ENCODE assay signal across 8 mouse cellular contexts in genomic region chr1:128357452-128357851, GRCm38 (mm10). TPM values are rescaled to one million over a fixed set of nuclear protein-coding genes. Genes with fewer than 3 reads are reported as not detected.
A peak's percentile ranks its signal among the peaks of the same experiment; 100 is the strongest.
DNase-seq lines count a peak whose midpoint lies in the region; ATAC-seq lines count a peak whose summit lies in the region.

No protein-coding gene starts in this region.

- intact Hi-C loops in left cerebral cortex, postnatal 36 days (cut with DNase I), result no loop called here

- peak; percentile 8 for DNase-seq in kidney, postnatal 14 days
- DNase-seq in kidney, adult 18-20 months, result no peak
- no peak for DNase-seq in right cerebral cortex, postnatal 10 days (ENCODE audit: low spot score in 2 of 2)
- no peak for DNase-seq in left cerebral cortex, postnatal 36 days (ENCODE audit: low spot score in 2 of 2)
- DNase-seq in kidney, postnatal 25 days, result no peak

- peak; percentile 15 for ATAC-seq in activated CD4-positive, CD25-positive, alpha-beta regulatory T cell, adult 4 months
- ATAC-seq in granulocyte monocyte progenitor cell, adult 5-6 weeks (replicated peaks; ENCODE audit: poor library complexity, severe bottlenecking), result peak; percentile 18; the same call in 1 of the 2 replicates
- ATAC-seq in megakaryocyte progenitor cell, adult 5-6 weeks (replicated peaks; ENCODE audit: poor library complexity), result peak; percentile 34

RNA-seq across cellular contexts. Expression of gene Mcm6, which starts 2.0 kb away (rescaled TPM):
- polyA plus RNA-seq in activated CD4-positive, CD25-positive, alpha-beta regulatory T cell, adult 4 months (2017; shearing (Covaris generic)), result 100 to 1,000 TPM; 124 to 149 TPM
- 378 and 386 TPM in 2 replicates for total RNA-seq in granulocyte monocyte progenitor cell, adult 5-6 weeks (2014; fragmentation: Nextera tagmentation)
- 431 and 449 TPM in 2 replicates for total RNA-seq in granulocyte monocyte progenitor cell, adult 5-6 weeks (2017)
- total RNA-seq in megakaryocyte progenitor cell, adult 5-6 weeks (2015), result 331 and 334 TPM in 2 replicates
- total RNA-seq in megakaryocyte progenitor cell, adult 5-6 weeks (2017), result 411 and 429 TPM in 2 replicates
- 1 to 10 TPM; 5.3 to 6.2 TPM for total RNA-seq in left cerebral cortex, postnatal 36 days (2021)

RNA-seq across cellular contexts. Expression of gene Lct, which starts 29.3 kb away (rescaled TPM):
- polyA plus RNA-seq in activated CD4-positive, CD25-positive, alpha-beta regulatory T cell, adult 4 months (2017; shearing (Covaris generic)), result under 1 TPM in 1 of 2 experiments, not detected in 1; 0.19 TPM
- total RNA-seq in granulocyte monocyte progenitor cell, adult 5-6 weeks (2014; fragmentation: Nextera tagmentation), result 0.13 and 0.19 TPM in 2 replicates
- total RNA-seq in granulocyte monocyte progenitor cell, adult 5-6 weeks (2017), result 0.15 and 0.22 TPM in 2 replicates
- total RNA-seq in megakaryocyte progenitor cell, adult 5-6 weeks (2015), result 0.07 and 0.20 TPM in 2 replicates
- 0.75 TPM in 1 of 2 replicates, not detected in the other for total RNA-seq in megakaryocyte progenitor cell, adult 5-6 weeks (2017)
- total RNA-seq in left cerebral cortex, postnatal 36 days (2021), result 1 to 10 TPM; 1.7 to 2.7 TPM

RNA-seq across cellular contexts. Expression of gene Dars, which starts 59.7 kb away (rescaled TPM):
- 100 to 1,000 TPM; 113 to 153 TPM for polyA plus RNA-seq in activated CD4-positive, CD25-positive, alpha-beta regulatory T cell, adult 4 months (2017; shearing (Covaris generic))
- 170 and 189 TPM in 2 replicates for total RNA-seq in granulocyte monocyte progenitor cell, adult 5-6 weeks (2014; fragmentation: Nextera tagmentation)
- 304 and 334 TPM in 2 replicates for total RNA-seq in granulocyte monocyte progenitor cell, adult 5-6 weeks (2017)
- total RNA-seq in megakaryocyte progenitor cell, adult 5-6 weeks (2015), result 238 and 252 TPM in 2 replicates
- total RNA-seq in megakaryocyte progenitor cell, adult 5-6 weeks (2017), result 287 and 313 TPM in 2 replicates
- 10 to 100 TPM; 50.2 to 50.3 TPM for total RNA-seq in left cerebral cortex, postnatal 36 days (2021)

Comparison
In these comparisons a context has a peak if more than half of its experiments do, and no peak if none do; other contexts are left out.
1. RNA of gene Mcm6, which starts 2.0 kb away (total RNA-seq): 378 to 449 TPM in granulocyte monocyte progenitor cell, adult 5-6 weeks and 331 to 429 TPM in megakaryocyte progenitor cell, adult 5-6 weeks; 5.3 to 6.2 TPM in left cerebral cortex, postnatal 36 days; every median in the first group is over 10 times any median in the second.
2. Peak in every context shown above with its lines, with median percentiles within 50 percentile points of each other: ATAC-seq.